Mouse (Mus musculus) CH12.LX (cell line): Measurements from ENCODE around the gene Macrod2.

Source experiments
- CHD2 ChIP-seq: IDR thresholded peaks from 2 replicates; pipeline ENCODE4 v1.6.1; 2011; ENCODE audit warnings: low read length, improper control_type of control experiment
- CTCF ChIP-seq, 2 experiments: IDR thresholded peaks in 1 of 2; conservative IDR thresholded peaks in 1 of 2; 2 replicates each; pipeline ENCODE4 v1.5.1; 2011 to 2012; ENCODE audit warnings: low read depth in 2 of 2, low read length in 2 of 2, improper control_type of control experiment in 1 of 2, inconsistent platforms in 1 of 2, mild to moderate bottlenecking in 1 of 2, moderate library complexity in 1 of 2
- EP300 ChIP-seq: IDR thresholded peaks from 2 replicates; pipeline ENCODE4 v1.6.1; 2011; ENCODE audit warnings: low read length, improper control_type of control experiment
- GABPA ChIP-seq: IDR thresholded peaks from 2 replicates; pipeline ENCODE4 v1.6.1; 2012; ENCODE audit warnings: low read depth, low read length, improper control_type of control experiment, inconsistent platforms; ENCODE audit not compliant: insufficient replicate concordance
- KAT2A ChIP-seq: IDR thresholded peaks from 2 replicates; pipeline ENCODE4 v1.6.1; 2012; ENCODE audit warnings: low read length, improper control_type of control experiment, inconsistent platforms; ENCODE audit not compliant: insufficient replicate concordance
- MEF2A ChIP-seq: IDR thresholded peaks from 2 replicates; pipeline ENCODE4 v1.6.1; 2014; ENCODE audit warnings: low read depth, mild to moderate bottlenecking, inconsistent platforms, low read length, improper control_type of control experiment, borderline replicate concordance
- NELFE ChIP-seq: IDR thresholded peaks from 2 replicates; pipeline ENCODE4 v1.6.1; 2011; ENCODE audit warnings: low read depth, low read length, improper control_type of control experiment
- PAX5 ChIP-seq: IDR thresholded peaks from 2 replicates; pipeline ENCODE4 v1.6.1; 2012; ENCODE audit warnings: low read length, inconsistent platforms, mixed read lengths
- TCF12 ChIP-seq: IDR thresholded peaks from 2 replicates; pipeline ENCODE4 v1.6.1; 2014; ENCODE audit warnings: low read depth, mild to moderate bottlenecking, inconsistent platforms, low read length, improper control_type of control experiment
- UBTF ChIP-seq: IDR thresholded peaks from 2 replicates; pipeline ENCODE4 v1.6.1; 2012; ENCODE audit warnings: low read depth, mild to moderate bottlenecking, inconsistent platforms, low read length, improper control_type of control experiment, moderate library complexity

DNA sequence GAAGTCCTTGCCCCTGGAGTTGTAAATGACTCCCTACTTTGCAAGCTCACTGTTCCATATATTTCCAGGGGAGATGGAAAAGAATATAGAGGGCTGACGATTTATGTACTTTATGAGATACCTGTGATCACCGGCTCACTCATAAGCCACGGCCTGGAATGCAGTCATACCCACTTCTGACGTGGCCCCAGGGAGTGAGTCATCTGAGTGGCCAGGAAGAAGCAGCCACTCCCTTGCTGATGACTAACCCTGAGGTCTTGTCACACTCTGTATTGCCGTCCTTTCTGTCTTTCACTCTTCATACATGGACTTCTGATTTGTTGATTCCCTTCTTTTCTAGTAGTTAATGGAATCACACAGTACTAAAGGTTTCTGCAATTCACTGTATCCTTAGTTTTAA, 395.3 kb downstream of the Macrod2 start:
- TF ChIP-seq PAX5 (no peak), NELFE (no peak), CTCF (conservative IDR thresholded peaks at IDR 0.05 in 1 of 2, IDR thresholded peaks at IDR 0.05 in 1 of 2; ENCODE audit: low read depth in 2 of 2, low read length in 2 of 2) (no peak), CHD2 (no peak), MEF2A (no peak), KAT2A (no peak), GABPA (no peak), TCF12 (no peak), UBTF (no peak), EP300 (no peak)
